Mouse (Mus musculus): ENCODE measurements at regions not wholly inside any gene's neighbourhood (a gene's known extent, or its start where the extent isn't known, plus 50 kb on each side); places are given as distances from the start of the nearest gene placed in this dataset.

- TF ChIP-seq CTCF (IDR thresholded peaks at IDR 0.05; ENCODE audit: low read depth), result no peak
- TF ChIP-seq EP300 (IDR thresholded peaks at IDR 0.05; ENCODE audit: low read depth), result no peak
Measured at GRCm38 (mm10) chr2:173469756-173470155, 52.6 kb upstream of the 1700021F07Rik start.
